Mouse (Mus musculus): ENCODE measurements around the gene Irx3. TPM values are rescaled to one million over a fixed set of nuclear protein-coding genes. Genes with fewer than 3 reads are reported as not detected.

The Irx3 gene
- polyA plus RNA-seq (2012; rRNA removed) = 5.5 and 6.7 TPM in 2 replicates

DNA sequence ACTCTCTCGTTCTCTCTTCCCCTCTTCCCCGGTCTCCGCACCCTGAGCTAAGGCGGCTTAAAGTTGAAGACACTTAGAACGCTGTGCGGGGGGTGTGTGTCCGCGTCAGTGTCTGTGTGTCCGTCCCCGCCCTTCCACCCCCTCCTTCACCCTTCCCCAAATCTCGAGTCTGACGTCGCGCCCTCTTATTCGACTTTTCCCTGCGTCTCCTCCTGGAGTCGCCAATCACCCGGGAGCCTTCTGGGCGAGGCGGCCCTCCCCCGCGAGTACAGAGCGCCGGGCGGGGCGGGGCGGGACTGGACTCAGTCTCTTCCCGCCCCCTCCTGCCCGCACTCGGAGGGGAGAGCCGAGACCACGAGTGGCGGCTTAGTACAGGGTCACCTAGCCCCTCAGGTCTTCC, at the start of gene Irx3:
TSS of gene Irx3 (minus strand) at position 229 of the 400 bp plus-strand sequence.

All from central nervous system, embryonic 18 days (tissue).